Mouse (Mus musculus): Measurements from ENCODE around the gene P3h2.

Gene P3h2

GRCm38 (mm10) chr16:26105115-26105974, at the start of gene P3h2:
Gene P3h2, minus strand, starts transcription at chr16:26105784.
- peak; percentile 21 to 44 for DNase-seq (ENCODE audit: low spot score in 2 of 2)

- DNase-seq (ENCODE audit: low spot score in 2 of 2): no peak
Observed at GRCm38 (mm10) chr16:26152258-26152657, 46.7 kb upstream of the P3h2 start.

- DNase-seq (ENCODE audit: low spot score in 2 of 2): no peak
Observed at GRCm38 (mm10) chr16:26150943-26151342, 45.4 kb upstream of the P3h2 start.

DNA sequence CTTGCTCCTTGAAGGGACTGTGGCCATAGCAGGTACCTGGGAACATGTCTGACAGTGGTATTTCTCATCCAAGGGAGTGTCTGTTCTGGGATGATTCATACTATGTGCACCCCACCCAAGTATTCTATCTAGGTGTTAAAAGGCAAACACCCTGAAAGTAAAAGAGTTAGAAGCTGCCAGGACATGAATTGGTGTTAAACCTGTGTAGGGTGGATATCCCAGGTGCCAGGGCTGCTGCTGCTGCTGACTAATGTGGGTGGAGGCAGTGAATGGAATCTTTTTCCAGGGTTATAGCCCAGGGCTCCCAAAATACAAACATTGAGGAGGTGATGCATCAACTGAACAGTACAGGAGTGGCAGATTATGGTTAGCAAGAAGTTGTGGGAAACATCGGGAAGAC, 41.3 kb upstream of the P3h2 start:
- DNase-seq (ENCODE audit: low spot score in 2 of 2): no peak

GRCm38 (mm10) chr16:26131126-26131525, 25.5 kb upstream of the P3h2 start:
- DNase-seq (ENCODE audit: low spot score in 2 of 2): no peak

DNA sequence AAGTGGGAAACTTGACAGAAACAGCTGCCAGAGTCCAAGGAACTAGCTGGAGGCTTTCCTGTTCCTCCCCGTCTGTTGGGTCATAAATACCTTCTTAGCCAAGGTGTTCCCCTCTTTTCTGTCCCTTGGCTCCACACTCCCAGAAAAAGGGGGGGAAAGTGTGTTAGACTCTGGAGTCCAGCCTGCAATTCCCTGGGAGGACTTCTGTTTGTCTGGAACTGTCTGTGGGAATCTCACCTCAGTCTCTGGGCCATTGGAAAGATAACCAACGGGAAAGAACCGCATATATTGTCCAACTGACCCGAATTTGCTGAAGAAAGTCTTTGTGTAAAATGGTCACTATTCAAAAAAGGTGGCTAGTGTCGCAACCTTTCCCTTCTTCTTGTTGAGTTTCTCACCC, 1.0 kb upstream of the P3h2 start:
- no peak for DNase-seq (ENCODE audit: low spot score in 2 of 2)

DNA sequence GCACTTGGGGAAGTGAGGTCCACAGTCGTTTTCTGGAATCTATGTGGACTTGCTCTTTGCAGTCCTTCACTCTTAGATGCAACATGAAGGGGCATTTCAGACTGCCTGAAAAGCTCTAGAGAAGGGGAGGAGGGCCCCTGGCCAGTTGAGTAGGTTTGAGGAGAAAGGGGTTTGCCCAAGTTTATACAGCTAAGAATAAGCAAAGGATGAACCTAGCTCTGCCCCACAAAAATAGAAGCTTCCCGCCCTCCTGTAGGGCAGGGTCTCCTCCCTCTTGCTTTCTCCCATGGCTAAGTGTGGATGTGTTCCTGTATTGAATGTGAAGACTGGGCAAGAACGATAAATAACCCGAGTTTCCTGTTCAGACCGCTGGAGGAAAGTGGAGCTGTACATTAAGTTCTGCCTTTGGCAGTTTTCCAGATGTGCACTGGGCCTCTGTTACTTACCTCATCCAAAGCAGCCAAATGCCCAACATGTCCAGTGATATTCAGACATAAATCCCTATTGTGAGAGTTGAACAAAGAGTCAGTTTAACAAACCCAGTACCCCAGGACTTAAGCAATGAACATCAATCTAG, 545 bp upstream of the P3h2 start:
- no peak for DNase-seq (ENCODE audit: low spot score in 2 of 2)

DNA sequence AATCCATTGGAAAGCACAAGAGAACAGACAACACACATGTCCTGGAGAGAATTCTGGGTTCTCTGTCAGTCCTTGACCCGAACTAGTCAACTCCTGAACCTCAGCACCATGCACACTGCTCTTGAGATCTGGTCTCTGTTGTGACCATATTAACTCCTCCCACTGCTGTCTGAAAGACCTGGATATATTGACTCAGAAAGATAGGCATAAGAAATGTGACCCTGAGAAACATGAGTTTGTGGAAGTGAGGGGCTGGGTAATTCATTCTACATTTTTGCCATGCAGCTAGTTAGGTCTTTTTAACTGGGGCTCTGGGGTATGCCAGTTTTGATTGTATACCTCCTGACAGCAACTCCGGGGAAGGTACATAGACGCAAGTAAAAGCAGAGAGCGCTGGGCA, 1.3 kb downstream of the P3h2 start:
- no peak for DNase-seq (ENCODE audit: low spot score in 2 of 2)

DNA sequence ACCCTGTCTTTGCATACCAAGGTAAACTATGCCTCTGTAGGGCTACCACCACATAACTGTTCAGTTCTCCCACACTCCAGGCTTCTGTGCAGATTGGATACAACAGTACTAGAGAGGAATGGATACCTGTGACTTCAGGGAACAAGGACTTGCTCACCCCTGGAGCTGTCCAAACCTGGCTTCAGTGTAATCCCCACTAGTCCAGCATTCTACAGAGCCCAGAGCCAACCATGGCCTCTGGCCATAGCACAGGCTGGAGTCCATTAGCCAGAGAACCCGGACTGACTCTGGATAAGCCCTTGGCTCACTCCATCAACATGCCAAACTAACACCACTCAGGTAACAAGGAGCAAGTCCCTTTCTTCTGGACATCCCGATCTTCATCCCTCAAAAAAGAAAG, 2.7 kb downstream of the P3h2 start:
- no peak for DNase-seq (ENCODE audit: low spot score in 2 of 2)

DNA sequence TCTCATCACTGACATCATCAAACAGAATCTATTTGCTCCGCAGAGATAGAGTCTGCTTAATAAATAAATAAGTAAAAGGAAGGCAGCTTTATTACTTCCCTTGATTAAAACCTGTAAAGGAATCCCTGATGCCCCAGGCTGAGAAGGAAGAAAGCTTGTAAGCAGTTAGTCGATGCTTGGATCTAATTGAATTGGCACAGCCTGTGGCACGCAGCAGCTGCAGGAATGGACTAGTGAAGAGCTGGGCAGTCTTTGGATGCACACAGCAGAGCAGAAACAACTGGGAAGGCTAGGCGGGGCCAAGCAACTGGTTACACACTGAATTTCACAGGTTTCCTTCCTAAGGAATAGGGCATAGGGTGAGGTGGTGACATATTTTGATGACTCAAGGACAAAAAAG, 5.4 kb downstream of the P3h2 start:
- no peak for DNase-seq (ENCODE audit: low spot score in 2 of 2)

GRCm38 (mm10) chr16:26095696-26096284, 9.8 kb downstream of the P3h2 start:
- DNase-seq (ENCODE audit: low spot score in 2 of 2): no peak

GRCm38 (mm10) chr16:26093888-26094287, 11.7 kb downstream of the P3h2 start:
- no peak for DNase-seq (ENCODE audit: low spot score in 2 of 2)

GRCm38 (mm10) chr16:26088976-26089375, 16.6 kb downstream of the P3h2 start:
- no peak for DNase-seq (ENCODE audit: low spot score in 2 of 2)

- DNase-seq (ENCODE audit: low spot score in 2 of 2): no peak
Observed at GRCm38 (mm10) chr16:26088240-26088639, 17.3 kb downstream of the P3h2 start.

DNA sequence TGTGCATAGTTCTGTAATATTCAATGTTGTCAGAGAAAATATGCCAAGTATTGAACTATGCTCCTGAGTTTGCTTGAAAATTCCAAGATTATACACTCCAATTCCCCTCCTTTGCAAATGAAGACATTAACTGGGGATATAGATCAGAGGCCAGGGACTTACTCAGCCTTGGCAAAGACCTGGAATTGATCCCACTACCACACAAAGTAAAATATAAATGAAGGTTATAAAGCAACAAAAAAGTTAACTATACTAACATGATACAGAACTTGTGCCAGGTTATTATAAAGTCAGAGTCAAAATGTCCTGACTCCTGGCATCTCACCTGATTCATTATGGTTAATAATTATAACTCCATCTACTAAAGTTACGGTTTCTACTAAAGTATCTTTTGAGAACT, 18.6 kb downstream of the P3h2 start:
- DNase-seq (ENCODE audit: low spot score in 2 of 2): no peak

- no peak for DNase-seq (ENCODE audit: low spot score in 2 of 2)
Observed at GRCm38 (mm10) chr16:26085160-26085559, 20.4 kb downstream of the P3h2 start.

- no peak for DNase-seq (ENCODE audit: low spot score in 2 of 2)
Observed at GRCm38 (mm10) chr16:26082831-26083230, 22.8 kb downstream of the P3h2 start.

DNA sequence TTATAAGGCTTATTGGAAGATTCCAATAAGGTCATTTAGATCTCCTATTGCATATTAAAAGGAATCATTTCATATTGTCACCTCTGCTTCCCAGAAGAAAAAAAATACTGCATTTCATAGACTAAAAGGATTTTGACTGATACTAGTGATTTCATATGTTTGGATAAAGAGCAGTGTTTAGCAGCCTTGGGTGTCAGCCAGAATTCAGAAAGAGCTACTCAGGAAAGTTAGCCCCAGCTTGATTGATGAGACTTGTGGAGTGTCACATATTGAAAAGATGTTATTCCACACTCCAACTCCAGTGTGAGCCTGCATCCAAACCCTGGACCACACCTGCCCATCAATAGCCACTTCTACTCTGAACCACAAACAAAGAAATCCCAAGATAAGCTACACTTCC, 23.2 kb downstream of the P3h2 start:
- no peak for DNase-seq (ENCODE audit: low spot score in 2 of 2)

GRCm38 (mm10) chr16:26078923-26079351, 26.6 kb downstream of the P3h2 start:
- no peak for DNase-seq (ENCODE audit: low spot score in 2 of 2)

DNA sequence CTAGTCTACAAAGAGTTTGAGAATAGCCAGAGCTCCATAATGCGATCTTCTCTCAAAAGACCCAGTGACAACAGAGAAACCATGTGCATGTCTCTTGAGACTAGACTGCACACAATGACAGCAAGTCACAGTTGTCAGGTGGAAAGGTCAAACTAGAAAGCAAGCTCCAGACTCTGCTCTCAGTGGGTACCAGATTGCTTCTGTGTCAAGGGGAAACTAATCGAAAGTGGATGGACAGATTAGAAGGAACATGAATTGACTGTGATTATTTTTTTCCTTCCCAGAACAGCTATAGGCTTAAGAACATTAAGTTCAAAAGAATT, 27.5 kb downstream of the P3h2 start:
- DNase-seq (ENCODE audit: low spot score in 2 of 2): no peak

GRCm38 (mm10) chr16:26077246-26078099, 28.1 kb downstream of the P3h2 start:
- peak in 1 of 2 experiments; percentile 6 for DNase-seq (ENCODE audit: low spot score in 2 of 2)

- DNase-seq (ENCODE audit: low spot score in 2 of 2): no peak
Observed at GRCm38 (mm10) chr16:26075063-26075462, 30.5 kb downstream of the P3h2 start.

Measured in cerebellum, postnatal 4 days (tissue).